Mouse (Mus musculus) heart, embryonic 13.5 days (tissue): Measurements from ENCODE around the gene Gjc2. TPM values are rescaled to one million over a fixed set of nuclear protein-coding genes. Genes with fewer than 3 reads are reported as not detected.

Experiments used
- ATAC-seq: fragments of 200-750 bp; cut with Nextera tagmentation; 2 replicates; pipeline ENCODE4 v1.8.0; 2017; ENCODE audit warnings: moderate TSS enrichment; ENCODE audit not compliant: insufficient number of reproducible peaks, low FRiP score, low TSS enrichment; ENCODE audit errors: extremely low read depth
- H3K27ac ChIP-seq: fragments of 300-500 bp; sonication (generic); replicated peaks from 2 replicates; pipeline ENCODE4 v1.5.1; 2015; ENCODE audit warnings: moderate library complexity, mild to moderate bottlenecking, inconsistent platforms
- H3K27me3 ChIP-seq: fragments of 300-500 bp; sonication (generic); replicated peaks from 2 replicates; pipeline ENCODE4 v1.6.1; 2015; ENCODE audit warnings: mild to moderate bottlenecking, inconsistent platforms
- H3K36me3 ChIP-seq: fragments of 300-500 bp; sonication (generic); 2 replicates; pipeline ENCODE4 v1.6.1; 2015; ENCODE audit warnings: mild to moderate bottlenecking, inconsistent platforms
- H3K4me1 ChIP-seq: fragments of 300-500 bp; sonication (generic); 2 replicates; pipeline ENCODE4 v1.6.1; 2015; ENCODE audit warnings: inconsistent platforms
- H3K4me2 ChIP-seq: fragments of 300-500 bp; sonication (generic); 2 replicates; pipeline ENCODE4 v1.6.1; 2015; ENCODE audit warnings: inconsistent platforms, mild to moderate bottlenecking, moderate library complexity
- H3K4me3 ChIP-seq: fragments of 300-500 bp; sonication (generic); 2 replicates; pipeline ENCODE4 v1.5.1; 2015; ENCODE audit warnings: moderate library complexity, mild to moderate bottlenecking, inconsistent platforms
- H3K9ac ChIP-seq: fragments of 300-500 bp; sonication (generic); 2 replicates; pipeline ENCODE4 v1.6.1; 2015; ENCODE audit warnings: inconsistent platforms, mild to moderate bottlenecking, moderate library complexity
- H3K9me3 ChIP-seq: fragments of 300-500 bp; sonication (generic); 2 replicates; pipeline ENCODE4 v1.6.1; 2016; ENCODE audit warnings: inconsistent platforms
- WGBS: fragments of 180-500 bp; shearing (Covaris S2); methylation state at CpG from one replicate; pipeline ENCODE4 v1.1.7; 2015; ENCODE audit warnings: mixed read lengths; 5-methylcytosine and 5-hydroxymethylcytosine counted together
- polyA plus RNA-seq: library from polyadenylated mRNA; unstranded; fragments of >200 nt; fragmentation: Nextera tagmentation; extraction: Ambion mirVana; gene quantifications from 2 replicates; pipeline ENCODE4 v1.2.1, GENCODE M21; 2015

Gene Gjc2
- polyA plus RNA-seq, 1 experiment from 2014 or later: 0.28 TPM

DNA sequence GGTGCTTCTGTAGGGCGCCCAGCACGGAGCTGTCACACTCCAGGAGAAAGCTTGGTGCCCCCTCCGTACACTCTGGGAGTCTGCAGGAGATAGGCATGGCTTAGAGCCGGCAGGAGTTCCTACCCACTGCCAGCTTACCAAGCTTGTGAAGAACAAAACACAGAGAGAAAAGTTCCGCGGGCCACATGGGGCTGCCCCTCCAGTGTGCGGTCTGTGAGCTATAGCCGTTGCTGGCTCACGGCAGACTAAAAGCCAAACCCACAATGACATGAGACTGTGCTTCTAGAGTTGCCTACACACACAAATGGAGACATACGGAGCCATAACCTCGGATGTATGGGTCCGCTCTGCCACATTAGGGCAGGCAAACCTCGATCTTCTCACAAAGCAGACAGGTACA, 23.9 kb downstream of the Gjc2 start:
- 90% methylated on average over 13 of the region's 13 CpGs for WGBS
- Histone ChIP-seq H3K9me3 (no peaks in the 10 kb centered on the region), H3K27me3 (no peaks in the 10 kb centered on the region), H3K27ac (no peak overlapping the region), H3K9ac (no peak overlapping the region), H3K36me3 (peaks cover 46% of the 10 kb centered on the region), H3K4me3 (no peak overlapping the region), H3K4me2 (no peak overlapping the region), H3K4me1 (peaks cover 33% of the 10 kb centered on the region)
- no peak for ATAC-seq

DNA sequence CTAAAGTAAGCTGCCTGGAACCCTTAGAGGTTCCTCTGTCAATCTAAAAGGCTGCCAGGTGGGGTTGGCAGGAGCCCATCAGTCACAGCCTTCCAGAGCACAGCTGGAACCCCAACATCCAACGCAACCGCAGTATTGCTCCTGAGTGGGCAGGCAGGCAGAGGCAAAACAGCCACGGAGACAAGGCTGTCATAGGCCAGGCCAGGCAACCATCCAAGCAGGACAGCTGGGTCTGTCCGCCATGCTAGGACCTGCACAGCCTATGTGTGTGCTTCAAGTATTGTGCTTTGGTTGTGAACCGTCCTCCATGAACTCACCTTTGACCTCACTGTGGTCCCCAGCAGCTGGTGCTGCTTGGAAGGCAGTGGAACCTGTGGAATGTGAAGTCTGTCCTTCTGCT, 27.1 kb downstream of the Gjc2 start:
- H3K4me2 ChIP-seq: no peak overlapping the region
- H3K27me3 ChIP-seq: no peaks in the 10 kb centered on the region
- ATAC-seq: no peak
- peaks cover 15% of the 10 kb centered on the region for H3K4me1 ChIP-seq
- H3K9me3 ChIP-seq: no peaks in the 10 kb centered on the region
- H3K36me3 ChIP-seq: peaks cover 46% of the 10 kb centered on the region
- H3K9ac ChIP-seq: no peak overlapping the region
- no peak overlapping the region for H3K4me3 ChIP-seq
- no peak overlapping the region for H3K27ac ChIP-seq
- 91% methylated on average over 5 of the region's 5 CpGs for WGBS

DNA sequence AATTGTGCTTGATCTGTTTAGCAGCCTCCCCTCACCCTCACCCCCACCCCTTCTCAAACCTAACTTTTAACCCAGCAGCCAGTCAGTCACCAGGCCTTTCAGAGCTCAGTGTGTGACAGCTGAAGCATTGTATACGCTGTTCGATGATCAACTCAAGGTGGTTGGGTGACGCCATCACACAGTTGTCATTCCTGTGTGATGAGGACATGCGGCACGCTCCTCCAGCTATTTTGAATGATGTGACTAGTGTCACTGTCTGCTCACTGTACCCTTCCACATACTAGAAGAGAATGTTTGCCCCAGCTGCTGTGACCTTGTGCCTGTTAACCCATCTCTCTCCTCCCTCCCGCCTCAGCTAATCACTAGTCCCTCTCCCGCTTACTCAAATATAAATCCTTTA, 28.8 kb downstream of the Gjc2 start:
- Histone ChIP-seq H3K36me3 (peaks cover 38% of the 10 kb centered on the region), H3K9ac (peak overlapping the region; percentile 56; the same call in 1 of the 2 replicates), H3K4me3 (no peak overlapping the region), H3K4me2 (no peak overlapping the region), H3K9me3 (no peaks in the 10 kb centered on the region), H3K27me3 (no peaks in the 10 kb centered on the region), H3K4me1 (peaks cover 15% of the 10 kb centered on the region), H3K27ac (peak overlapping the region; percentile 72)
- ATAC-seq: no peak
- WGBS: 63% methylated on average over 7 of the region's 7 CpGs

GRCm38 (mm10) chr11:59151729-59152128, 31.3 kb downstream of the Gjc2 start:
- H3K4me2 ChIP-seq: no peak overlapping the region
- H3K4me3 ChIP-seq: no peak overlapping the region
- 36% methylated on average over 3 of the region's 3 CpGs for WGBS
- H3K4me1 ChIP-seq: peaks cover 15% of the 10 kb centered on the region
- H3K27me3 ChIP-seq: no peaks in the 10 kb centered on the region
- no peak overlapping the region for H3K9ac ChIP-seq
- H3K9me3 ChIP-seq: no peaks in the 10 kb centered on the region
- no peak for ATAC-seq
- H3K27ac ChIP-seq: no peak overlapping the region
- H3K36me3 ChIP-seq: peaks cover 16% of the 10 kb centered on the region

GRCm38 (mm10) chr11:59149302-59149701, 33.7 kb downstream of the Gjc2 start:
- ATAC-seq: no peak
- WGBS: 66% methylated on average over 3 of the region's 3 CpGs
- H3K4me1 ChIP-seq: peaks cover 10% of the 10 kb centered on the region
- no peak overlapping the region for H3K4me2 ChIP-seq
- no peaks in the 10 kb centered on the region for H3K36me3 ChIP-seq
- H3K27ac ChIP-seq: no peak overlapping the region
- H3K4me3 ChIP-seq: no peak overlapping the region
- H3K9me3 ChIP-seq: no peaks in the 10 kb centered on the region
- no peak overlapping the region for H3K9ac ChIP-seq
- H3K27me3 ChIP-seq: no peaks in the 10 kb centered on the region

GRCm38 (mm10) chr11:59142962-59143361, 40.1 kb downstream of the Gjc2 start:
- no peaks in the 10 kb centered on the region for H3K9me3 ChIP-seq
- H3K4me1 ChIP-seq: peaks cover 28% of the 10 kb centered on the region
- H3K27me3 ChIP-seq: no peaks in the 10 kb centered on the region
- H3K9ac ChIP-seq: no peak overlapping the region
- no peak overlapping the region for H3K4me3 ChIP-seq
- no peaks in the 10 kb centered on the region for H3K36me3 ChIP-seq
- H3K27ac ChIP-seq: no peak overlapping the region
- ATAC-seq: no peak
- WGBS: 79% methylated on average over 5 of the region's 5 CpGs
- no peak overlapping the region for H3K4me2 ChIP-seq

- Histone ChIP-seq H3K9me3 (no peaks in the 10 kb centered on the region), H3K27me3 (peaks cover 9% of the 10 kb centered on the region), H3K4me1 (peaks cover 39% of the 10 kb centered on the region), H3K27ac (peak overlapping the region; percentile 50), H3K36me3 (no peaks in the 10 kb centered on the region), H3K4me2 (peak overlapping the region; percentile 65), H3K9ac (peak overlapping the region; percentile 71), H3K4me3 (peak overlapping the region; percentile 24)
- 6% methylated on average over 14 of the region's 14 CpGs for WGBS
- no peak for ATAC-seq
Observed at GRCm38 (mm10) chr11:59141772-59142370, 41.1 kb downstream of the Gjc2 start.

DNA sequence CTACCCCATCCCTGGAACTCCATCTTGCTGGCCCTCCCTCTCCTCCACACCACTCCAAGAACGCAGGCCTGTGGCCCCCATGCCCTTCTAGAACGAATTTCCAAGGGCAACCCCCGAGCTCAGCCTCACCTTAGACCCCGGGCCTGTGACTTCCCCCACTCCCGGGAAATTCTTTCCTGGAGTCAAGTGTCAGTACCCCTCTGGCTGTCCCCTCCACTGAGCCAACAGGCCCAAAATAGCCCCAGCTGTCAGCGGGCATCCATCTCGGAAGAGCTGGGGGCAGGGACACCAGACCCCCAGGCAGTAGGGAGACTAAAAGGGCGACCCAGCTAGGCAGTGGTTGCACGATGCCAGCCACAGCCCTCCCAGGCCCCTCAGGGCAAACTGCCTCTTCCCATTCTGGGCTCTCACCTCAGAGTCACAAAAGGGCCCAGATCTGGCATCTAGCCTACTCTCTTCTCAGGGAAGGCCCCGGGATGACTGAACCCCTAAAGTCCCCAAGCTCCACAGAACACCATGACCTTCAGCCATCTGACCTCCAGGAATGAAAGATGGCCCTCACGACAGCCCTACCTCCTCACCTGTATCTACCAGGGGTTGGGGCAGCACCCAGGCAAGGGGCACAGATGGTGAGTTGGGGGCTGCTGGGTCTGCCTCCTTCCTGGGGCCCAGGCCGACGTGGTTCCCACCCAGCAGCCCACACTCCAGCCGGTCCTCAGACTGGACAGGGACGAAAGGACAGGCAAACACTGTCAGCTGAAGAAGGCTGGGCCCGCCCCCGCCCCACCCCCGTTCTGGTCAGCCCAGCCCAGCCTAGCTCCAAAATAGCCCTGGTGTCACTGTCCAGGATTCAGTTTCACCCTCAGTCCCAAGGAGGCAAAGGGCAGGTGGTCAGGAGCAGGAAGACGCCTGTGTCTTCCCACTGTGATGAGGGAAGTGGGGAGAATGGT, 44.2 kb downstream of the Gjc2 start:
- Histone ChIP-seq H3K9me3 (no peaks in the 10 kb centered on the region), H3K4me3 (peak overlapping the region; percentile 50), H3K4me2 (peak overlapping the region; percentile 70), H3K9ac (peak overlapping the region; percentile 86), H3K36me3 (peaks cover 14% of the 10 kb centered on the region), H3K27me3 (peaks cover 40% of the 10 kb centered on the region), H3K27ac (peak overlapping the region; percentile 97), H3K4me1 (peaks cover 65% of the 10 kb centered on the region)
- 24% methylated on average over 19 of the region's 19 CpGs for WGBS
- 0 out of 2 replicates have a peak, but pooled peaks have one; percentile 37 for ATAC-seq

DNA sequence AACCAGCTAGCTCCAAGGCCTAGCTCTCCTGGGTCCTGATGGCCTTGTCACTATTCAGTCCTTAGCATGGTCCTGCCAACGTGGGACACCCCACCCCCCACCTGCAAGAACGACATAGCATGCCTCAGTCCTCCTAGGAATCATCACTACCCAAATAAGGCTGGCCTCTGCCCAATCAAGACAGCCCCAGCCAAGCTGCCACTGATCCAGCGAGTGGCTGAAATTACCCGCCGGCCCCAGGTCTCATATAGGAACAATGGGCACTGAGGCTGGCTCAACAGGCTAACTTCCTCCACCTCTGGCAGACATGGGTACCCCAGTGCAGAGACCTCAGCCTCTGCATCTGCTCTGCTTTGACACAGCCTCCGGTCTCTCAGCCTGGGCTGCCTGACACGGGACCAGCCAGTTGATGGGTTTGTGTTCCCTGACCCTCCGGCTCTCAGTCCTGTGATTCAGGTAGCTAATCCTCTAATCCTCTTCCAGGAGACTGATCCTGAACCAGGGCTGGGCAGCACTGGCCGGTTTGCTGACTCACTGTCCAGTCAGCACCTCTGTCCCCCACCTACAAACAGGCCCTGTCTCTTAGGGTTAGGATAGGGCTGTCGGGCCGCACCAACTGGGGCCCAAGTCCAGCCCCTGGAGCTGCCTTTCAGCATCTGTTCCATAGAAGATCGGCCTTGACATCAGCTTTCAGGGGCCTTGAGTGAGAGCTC, 45.9 kb downstream of the Gjc2 start:
- peak overlapping the region; percentile 70 for H3K4me2 ChIP-seq
- peak overlapping the region; percentile 97 for H3K27ac ChIP-seq
- no peak for ATAC-seq
- H3K36me3 ChIP-seq: peaks cover 30% of the 10 kb centered on the region
- WGBS: 51% methylated on average over 12 of the region's 12 CpGs
- H3K9ac ChIP-seq: peak overlapping the region; percentile 86
- H3K27me3 ChIP-seq: peaks cover 57% of the 10 kb centered on the region
- peaks cover 63% of the 10 kb centered on the region for H3K4me1 ChIP-seq
- H3K4me3 ChIP-seq: peak overlapping the region; percentile 50
- H3K9me3 ChIP-seq: no peaks in the 10 kb centered on the region

GRCm38 (mm10) chr11:59135904-59136452, 47.0 kb downstream of the Gjc2 start, which contains the start of gene Obscn:
TSS of gene Obscn (minus strand) at chr11:59136402.
- peak within 1 kb of the TSS; percentile 86 for H3K9ac ChIP-seq
- peak within 1 kb of the TSS; percentile 50 for H3K4me3 ChIP-seq
- H3K36me3 ChIP-seq: peaks cover 39% of the 10 kb centered on the region
- WGBS: 25% methylated on average over 44 of the region's 44 CpGs
- H3K27me3 ChIP-seq: peaks cover 64% of the 10 kb centered on the region
- ATAC-seq: no peak
- peak within 1 kb of the TSS; percentile 97 for H3K27ac ChIP-seq
- no peaks in the 10 kb centered on the region for H3K9me3 ChIP-seq
- H3K4me1 ChIP-seq: peaks cover 56% of the 10 kb centered on the region
- peak within 1 kb of the TSS; percentile 70 for H3K4me2 ChIP-seq
